Mouse (Mus musculus): ENCODE measurements at regions not wholly inside any gene's neighbourhood (a gene's known extent, or its start where the extent isn't known, plus 50 kb on each side); places are given as distances from the start of the nearest gene placed in this dataset.

GRCm38 (mm10) chr1:24832246-24832645 is 153.8 kb downstream of the Lmbrd1 start:
- DNase-seq (ENCODE audit: low read depth): no peak

DNA sequence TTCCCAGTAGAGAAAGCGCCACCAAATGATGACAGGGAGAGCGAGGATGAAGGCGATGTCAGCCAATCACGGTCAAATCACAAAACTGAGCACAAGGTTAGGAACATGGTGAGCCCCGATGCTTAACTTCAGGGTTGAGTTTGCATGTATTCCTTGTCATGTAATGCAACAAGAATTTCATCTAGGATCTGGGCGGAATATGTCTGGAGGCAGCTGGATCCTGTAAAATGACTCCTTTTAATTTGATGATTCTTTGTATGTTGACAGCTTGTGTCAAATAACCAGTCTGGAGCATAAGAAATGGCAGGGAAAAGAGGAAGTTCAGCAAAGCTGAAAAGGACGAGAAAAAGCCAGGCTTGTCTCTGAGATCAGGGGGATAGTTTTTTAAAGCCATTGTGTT is 188.4 kb downstream of the Lmbrd1 start:
- no peak for DNase-seq (ENCODE audit: low read depth)

- DNase-seq (ENCODE audit: low read depth): no peak
Observed at GRCm38 (mm10) chr1:24869772-24870171, 191.3 kb downstream of the Lmbrd1 start.

- no peak for DNase-seq (ENCODE audit: low read depth)
Observed at GRCm38 (mm10) chr1:24870685-24871417, 192.4 kb downstream of the Lmbrd1 start.

DNA sequence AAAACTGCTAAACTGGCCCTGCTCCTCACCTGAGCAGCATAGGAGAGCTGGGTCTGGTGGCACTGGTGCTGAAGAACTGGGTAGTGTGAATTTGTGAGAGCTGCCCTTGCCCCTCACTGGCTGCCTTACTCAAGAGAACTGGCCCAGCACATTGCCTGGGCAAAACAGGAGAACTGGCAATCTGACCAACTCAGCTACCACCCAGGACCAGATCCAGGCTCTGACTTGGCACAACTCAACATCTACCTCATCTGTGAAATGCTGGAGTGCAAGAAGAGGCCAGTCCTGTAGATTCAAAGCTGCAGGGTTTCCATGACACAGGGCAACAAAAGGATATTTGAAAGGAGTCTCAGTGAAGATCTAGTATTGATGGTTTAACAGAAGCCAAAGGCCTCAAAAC is 198.6 kb downstream of the Lmbrd1 start:
- DNase-seq (ENCODE audit: low read depth): no peak

DNA sequence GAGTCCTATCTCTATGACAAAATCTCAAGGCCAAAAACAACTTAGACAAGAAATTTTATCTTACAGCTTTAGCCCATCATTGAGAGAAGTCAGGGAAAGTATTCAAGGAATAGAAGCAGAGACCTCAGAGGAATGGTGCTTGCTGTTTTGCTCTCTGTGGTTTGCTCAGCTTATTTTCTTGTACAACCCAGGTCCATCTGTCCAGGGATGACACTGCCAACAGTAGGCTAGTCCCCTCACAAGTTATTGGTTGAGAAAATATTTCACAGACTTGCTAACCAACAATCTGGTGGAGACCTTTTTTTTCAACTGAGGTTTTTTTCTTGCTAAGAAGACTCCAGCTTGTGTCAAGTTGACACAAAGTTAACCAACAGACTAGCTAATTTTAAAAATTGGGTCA is 205.2 kb downstream of the Lmbrd1 start:
- no peak for DNase-seq (ENCODE audit: low read depth)

DNA sequence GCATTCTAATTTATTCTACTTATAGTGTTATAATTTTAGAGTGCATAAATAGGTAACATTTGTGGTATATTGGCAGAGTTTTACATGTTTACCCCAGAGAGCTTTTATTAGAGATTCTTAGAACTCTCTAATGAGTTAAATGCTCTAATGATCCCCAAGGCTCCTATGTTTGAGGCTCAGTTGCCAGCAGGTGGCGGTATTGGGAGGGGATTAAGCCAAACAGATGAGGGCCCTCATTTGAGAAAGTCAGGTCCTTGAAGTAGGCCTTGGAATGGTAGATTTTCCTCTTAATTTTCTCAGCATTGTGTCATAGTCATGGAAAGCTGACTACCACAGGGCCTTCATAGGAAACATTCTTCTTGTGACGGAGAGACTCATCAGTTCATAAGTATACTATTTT is 222.8 kb downstream of the Lmbrd1 start:
- DNase-seq (ENCODE audit: low read depth): peak; percentile 47

DNA sequence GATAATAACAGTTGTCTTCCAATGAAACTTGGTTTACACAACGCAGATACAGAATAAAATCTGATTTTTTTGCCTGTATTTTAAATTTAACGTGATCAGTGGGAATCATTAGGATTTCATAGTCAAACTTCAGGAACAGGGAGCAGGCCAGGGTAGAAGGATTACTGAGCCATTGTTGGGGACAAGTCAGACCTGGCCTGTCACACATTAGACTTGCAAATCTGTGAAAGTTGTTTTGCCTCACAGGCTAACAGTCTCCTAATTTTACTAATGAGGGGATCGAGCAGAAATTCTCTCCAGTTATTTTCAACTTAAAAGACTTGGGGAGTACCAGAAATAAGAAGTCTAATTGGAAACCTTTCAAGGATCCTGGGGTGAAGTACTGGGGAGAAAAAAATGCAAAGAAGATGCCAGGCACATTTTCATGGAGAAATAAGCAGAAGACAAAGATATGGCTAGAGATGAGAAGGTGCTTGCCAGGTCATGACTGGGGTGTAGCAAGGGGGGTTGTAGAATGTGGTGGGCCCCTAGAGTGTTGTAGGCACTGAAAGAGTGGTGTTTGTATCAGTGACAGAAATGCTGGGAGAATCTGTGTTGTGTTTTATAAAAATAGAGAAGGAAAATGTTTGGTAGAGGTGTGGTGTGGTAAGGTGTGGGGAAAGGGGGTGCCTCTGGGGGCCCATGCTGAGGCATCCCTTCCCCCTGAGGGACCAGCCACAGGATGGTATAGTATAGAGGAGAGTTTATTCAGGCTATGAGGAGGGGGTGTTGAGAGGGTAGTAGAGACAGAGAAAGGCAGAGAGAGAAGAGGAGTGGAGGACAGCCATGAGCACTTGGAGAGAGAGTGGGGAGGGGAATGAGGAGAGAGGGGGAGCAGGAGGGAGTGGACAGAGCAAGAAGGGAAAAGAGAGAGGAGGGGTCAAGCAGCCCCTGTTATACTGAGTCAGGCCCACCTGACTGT is 260.2 kb downstream of the Lmbrd1 start:
- no peak for DNase-seq (ENCODE audit: low read depth)

- DNase-seq (ENCODE audit: low read depth): no peak
Observed at GRCm38 (mm10) chr1:24942757-24943296, 264.4 kb downstream of the Lmbrd1 start.

- no peak for DNase-seq (ENCODE audit: low read depth)
Observed at GRCm38 (mm10) chr1:24943451-24943850, 265.0 kb downstream of the Lmbrd1 start.

GRCm38 (mm10) chr1:24972681-24973080 is 294.3 kb downstream of the Lmbrd1 start:
- no peak for DNase-seq (ENCODE audit: low read depth)

DNA sequence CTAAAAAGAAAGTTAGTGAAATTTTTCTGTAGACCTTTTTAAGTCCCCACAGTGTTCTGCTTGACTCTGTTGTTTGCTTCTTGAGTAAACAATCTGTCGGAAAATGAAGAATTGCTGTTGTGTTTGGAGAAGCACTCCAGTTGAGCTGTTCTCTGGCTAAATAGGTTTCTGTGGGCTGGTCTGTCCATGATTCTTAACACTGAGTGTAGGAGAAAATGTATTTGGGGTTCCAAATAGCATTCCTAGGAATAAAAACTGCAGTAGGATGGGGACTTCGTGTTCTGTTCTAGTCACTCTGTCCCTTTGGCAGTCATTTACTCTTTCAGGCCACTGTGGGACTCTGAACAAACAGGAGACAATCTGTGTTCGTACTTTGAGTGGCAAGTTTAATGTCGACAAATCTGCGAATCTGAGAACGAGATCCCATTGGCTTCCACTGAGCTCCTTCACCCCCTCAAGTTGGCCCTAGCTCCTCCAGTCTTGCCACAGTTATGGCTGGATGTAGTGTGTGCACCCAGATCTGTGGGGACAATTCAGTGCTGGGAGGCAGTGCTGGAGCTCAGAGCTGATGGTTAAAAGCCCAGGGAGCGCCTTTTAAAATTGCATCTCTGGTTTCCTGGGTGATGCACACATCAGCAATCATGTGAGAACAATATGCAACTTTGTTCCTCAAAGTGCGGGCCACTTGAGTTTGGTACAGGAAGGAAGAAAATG is 330.2 kb downstream of the Lmbrd1 start:
- no peak for DNase-seq (ENCODE audit: low read depth)

DNA sequence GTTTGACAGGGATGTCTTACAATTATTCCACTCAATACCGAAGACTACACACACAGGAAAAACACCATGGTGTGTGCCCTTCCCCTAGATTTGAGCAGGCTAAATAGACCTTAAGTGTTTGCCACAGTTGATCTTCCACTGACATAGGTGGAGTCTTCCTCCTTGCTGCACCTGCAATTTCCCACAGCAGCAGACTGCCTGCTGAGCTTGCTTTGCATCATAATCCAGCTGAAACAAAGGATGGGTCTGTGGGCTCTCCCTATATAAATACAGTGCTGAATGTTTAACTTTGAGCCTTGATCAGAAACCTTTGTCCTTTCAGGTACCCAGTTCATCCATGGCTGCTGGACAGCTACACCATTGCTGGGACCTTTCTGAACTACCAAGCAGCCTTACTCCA is 334.3 kb downstream of the Lmbrd1 start:
- DNase-seq (ENCODE audit: low read depth): no peak

All from 416B (cell line).